Mouse (Mus musculus) lung, adult 2 months (tissue): ENCODE results near the gene Plac9b.
"Not testable (repeated sequence)": the region's sequence is repeated elsewhere in the genome, so short reads cannot be mapped to it uniquely, and the experiment has no call there.

Source experiments
- CTCF ChIP-seq: fragments of 200-500 bp; IDR thresholded peaks from 2 replicates; pipeline ENCODE4 v1.5.1; 2011; ENCODE audit warnings: mild to moderate bottlenecking, low read length, control low read depth; ENCODE audit not compliant: insufficient read depth
- POLR2A ChIP-seq: fragments of 200-500 bp; IDR thresholded peaks from 2 replicates; pipeline ENCODE4 v1.6.1; 2011; ENCODE audit warnings: low read depth, mild to moderate bottlenecking, control low read depth, low read length, borderline replicate concordance; ENCODE audit errors: extremely low read depth

GRCm38 (mm10) chr14:26161156-26161555 is 21.1 kb downstream of the Plac9b start:
- not testable (repeated sequence) for TF ChIP-seq POLR2A, CTCF
